Comparison of ENCODE assay signal across 7 mouse cellular contexts in genomic region chr7:30422560-30422959, GRCm38 (mm10). TPM values are rescaled to one million over a fixed set of nuclear protein-coding genes. Genes with fewer than 3 reads are reported as not detected.
A peak's percentile ranks its signal among the peaks of the same experiment; 100 is the strongest.
DNase-seq lines count a peak whose midpoint lies in the region; ATAC-seq lines count a peak whose summit lies in the region.

No protein-coding gene starts in this region.

- no peaks in the 10 kb centered on the region for H3K9me3 ChIP-seq in lung, embryonic 15.5 days
- no peaks in the 10 kb centered on the region for H3K9me3 ChIP-seq in embryonic facial prominence, embryonic 11.5 days (replicated peaks; ENCODE audit: control insufficient read depth, low read length)
- H3K9me3 ChIP-seq in neural tube, embryonic 13.5 days: no peaks in the 10 kb centered on the region

- WGBS in lung, embryonic 15.5 days: 9% methylated on average over 9 of the region's 9 CpGs
- WGBS in embryonic facial prominence, embryonic 11.5 days: 11% methylated on average over 9 of the region's 9 CpGs
- 19% methylated on average over 9 of the region's 9 CpGs for WGBS in neural tube, embryonic 13.5 days

- H3K4me2 ChIP-seq in lung, embryonic 15.5 days: peak overlapping the region; percentile 93
- peak overlapping the region; percentile 94 for H3K4me2 ChIP-seq in embryonic facial prominence, embryonic 11.5 days (ENCODE audit: low read depth, low read length)
- H3K4me2 ChIP-seq in neural tube, embryonic 13.5 days: peak overlapping the region; percentile 96

- no peaks in the 10 kb centered on the region; the same call in 1 of the 2 replicates for H3K27me3 ChIP-seq in lung, embryonic 15.5 days
- H3K27me3 ChIP-seq in embryonic facial prominence, embryonic 11.5 days (ENCODE audit: control insufficient read depth, insufficient read depth, low read length): peaks cover 3% of the 10 kb centered on the region; the same call in 1 of the 2 replicates
- H3K27me3 ChIP-seq in neural tube, embryonic 13.5 days: peaks cover 12% of the 10 kb centered on the region; the same call in 1 of the 2 replicates

- peak overlapping the region; percentile 39 for H3K27ac ChIP-seq in lung, embryonic 15.5 days
- H3K27ac ChIP-seq in embryonic facial prominence, embryonic 11.5 days (replicated peaks; ENCODE audit: low read depth, low read length): no peak overlapping the region
- peak overlapping the region; percentile 46 for H3K27ac ChIP-seq in neural tube, embryonic 13.5 days (replicated peaks)

- H3K4me3 ChIP-seq in lung, embryonic 15.5 days: peak overlapping the region; percentile 56
- H3K4me3 ChIP-seq in embryonic facial prominence, embryonic 11.5 days (ENCODE audit: low read depth, low read length): peak overlapping the region; percentile 51
- peak overlapping the region; percentile 61 for H3K4me3 ChIP-seq in neural tube, embryonic 13.5 days

- DNase-seq in lung, postnatal 10 days: no peak
- no peak for DNase-seq in embryonic facial prominence, embryonic 11.5 days (ENCODE audit: low spot score)
- DNase-seq in layer of hippocampus, adult 9-10 months (ENCODE audit: low spot score): no peak
- DNase-seq in testis, postnatal 14 days (ENCODE audit: low spot score): no peak

- peaks cover 4% of the 10 kb centered on the region; the same call in 1 of the 2 replicates for H3K36me3 ChIP-seq in lung, embryonic 15.5 days
- H3K36me3 ChIP-seq in embryonic facial prominence, embryonic 11.5 days (replicated peaks; ENCODE audit: control insufficient read depth, insufficient read depth, low read depth, low read length): no peaks in the 10 kb centered on the region
- peaks cover 19% of the 10 kb centered on the region for H3K36me3 ChIP-seq in neural tube, embryonic 13.5 days

- ATAC-seq in lung, embryonic 15.5 days (ENCODE audit: borderline replicate concordance, extremely low read depth, low FRiP score, low TSS enrichment): no peak; the same call in 1 of the 2 replicates
- 0 out of 2 replicates have a peak, but pooled peaks have one; percentile 21 for ATAC-seq in embryonic facial prominence, embryonic 11.5 days (replicated peaks; ENCODE audit: insufficient number of reproducible peaks, low FRiP score, low TSS enrichment, low read depth)
- peak; percentile 12 for ATAC-seq in inflammation-experienced regulatory T-cells, adult 6 months
- peak; percentile 61 for ATAC-seq in neural tube, embryonic 13.5 days (ENCODE audit: low read depth)

- peak overlapping the region; percentile 42 for H3K9ac ChIP-seq in lung, embryonic 15.5 days
- peak overlapping the region; percentile 54 for H3K9ac ChIP-seq in embryonic facial prominence, embryonic 11.5 days (replicated peaks; ENCODE audit: low read length)
- H3K9ac ChIP-seq in neural tube, embryonic 13.5 days: peak overlapping the region; percentile 76

- H3K4me1 ChIP-seq in lung, embryonic 15.5 days: peaks cover 13% of the 10 kb centered on the region; the same call in 1 of the 2 replicates
- peaks cover 3% of the 10 kb centered on the region; the same call in 1 of the 2 replicates for H3K4me1 ChIP-seq in embryonic facial prominence, embryonic 11.5 days (ENCODE audit: control insufficient read depth, insufficient read depth, low read length)
- H3K4me1 ChIP-seq in neural tube, embryonic 13.5 days (replicated peaks): peaks cover 26% of the 10 kb centered on the region

RNA-seq across cellular contexts. Expression of gene Nfkbid, which starts 1.0 kb away (rescaled TPM):
- polyA plus RNA-seq in lung, embryonic 15.5 days (2015; fragmentation: Nextera tagmentation; extraction: Ambion mirVana): 1.5 and 2.1 TPM in 2 replicates
- 1.6 TPM in 2 replicates for polyA plus RNA-seq in embryonic facial prominence, embryonic 11.5 days (2014; fragmentation: Nextera tagmentation; extraction: Ambion mirVana)
- polyA plus RNA-seq in inflammation-experienced regulatory T-cells, adult 6 months (2017; shearing (Covaris generic)): 10 to 100 TPM; 37.3 to 50.8 (median 41.1) TPM
- polyA plus RNA-seq in neural tube, embryonic 13.5 days (2015; fragmentation: Nextera tagmentation; extraction: Ambion mirVana): 1.9 and 2.8 TPM in 2 replicates

RNA-seq across cellular contexts. Expression of gene Hcst, which starts 2.9 kb away (rescaled TPM):
- polyA plus RNA-seq in lung, embryonic 15.5 days (2015; fragmentation: Nextera tagmentation; extraction: Ambion mirVana): 0.70 and 2.3 TPM in 2 replicates
- polyA plus RNA-seq in embryonic facial prominence, embryonic 11.5 days (2014; fragmentation: Nextera tagmentation; extraction: Ambion mirVana): 0.72 TPM in 1 of 2 replicates, not detected in the other
- polyA plus RNA-seq in inflammation-experienced regulatory T-cells, adult 6 months (2017; shearing (Covaris generic)): 100 to 1,000 TPM; 484 to 574 (median 552) TPM
- 1.0 TPM in 1 of 2 replicates, not detected in the other for polyA plus RNA-seq in neural tube, embryonic 13.5 days (2015; fragmentation: Nextera tagmentation; extraction: Ambion mirVana)

RNA-seq across cellular contexts. Expression of gene Tyrobp, which starts 9.0 kb away (rescaled TPM):
- polyA plus RNA-seq in lung, embryonic 15.5 days (2015; fragmentation: Nextera tagmentation; extraction: Ambion mirVana): 50.8 and 56.1 TPM in 2 replicates
- 16.9 and 17.9 TPM in 2 replicates for polyA plus RNA-seq in embryonic facial prominence, embryonic 11.5 days (2014; fragmentation: Nextera tagmentation; extraction: Ambion mirVana)
- polyA plus RNA-seq in inflammation-experienced regulatory T-cells, adult 6 months (2017; shearing (Covaris generic)): 10 to 100 TPM in 1 of 3 experiments, 1 to 10 TPM in 1, under 1 TPM in 1; 0.79 to 15.0 (median 2.2) TPM
- 35.3 and 40.8 TPM in 2 replicates for polyA plus RNA-seq in neural tube, embryonic 13.5 days (2015; fragmentation: Nextera tagmentation; extraction: Ambion mirVana)

RNA-seq across cellular contexts. Expression of gene Aplp1, which starts 22.8 kb away (rescaled TPM):
- polyA plus RNA-seq in lung, embryonic 15.5 days (2015; fragmentation: Nextera tagmentation; extraction: Ambion mirVana): 23.9 and 24.4 TPM in 2 replicates
- polyA plus RNA-seq in embryonic facial prominence, embryonic 11.5 days (2014; fragmentation: Nextera tagmentation; extraction: Ambion mirVana): 40.2 and 45.4 TPM in 2 replicates
- polyA plus RNA-seq in inflammation-experienced regulatory T-cells, adult 6 months (2017; shearing (Covaris generic)): 1 to 10 TPM; 6.0 to 7.4 (median 6.0) TPM
- 528 and 571 TPM in 2 replicates for polyA plus RNA-seq in neural tube, embryonic 13.5 days (2015; fragmentation: Nextera tagmentation; extraction: Ambion mirVana)

RNA-seq across cellular contexts. Expression of gene Kirrel2, which starts 34.9 kb away (rescaled TPM):
- polyA plus RNA-seq in lung, embryonic 15.5 days (2015; fragmentation: Nextera tagmentation; extraction: Ambion mirVana): not detected in 2 replicates
- 0.45 and 0.84 TPM in 2 replicates for polyA plus RNA-seq in embryonic facial prominence, embryonic 11.5 days (2014; fragmentation: Nextera tagmentation; extraction: Ambion mirVana)
- not detected for polyA plus RNA-seq in inflammation-experienced regulatory T-cells, adult 6 months (2017; shearing (Covaris generic))
- 3.3 and 3.9 TPM in 2 replicates for polyA plus RNA-seq in neural tube, embryonic 13.5 days (2015; fragmentation: Nextera tagmentation; extraction: Ambion mirVana)

Comparison
In these comparisons a context has a peak if more than half of its experiments do, and no peak if none do; other contexts are left out.
1. RNA of gene Nfkbid, which starts 1.0 kb away (polyA plus RNA-seq): 37.3 to 50.8 TPM in inflammation-experienced regulatory T-cells, adult 6 months; 1.9 to 2.8 TPM in neural tube, embryonic 13.5 days, 1.5 to 2.1 TPM in lung, embryonic 15.5 days and 1.6 TPM in embryonic facial prominence, embryonic 11.5 days; every median in the first group is over 10 times any median in the second.
2. RNA of gene Hcst, which starts 2.9 kb away (polyA plus RNA-seq): 484 to 574 TPM in inflammation-experienced regulatory T-cells, adult 6 months; 0.70 to 2.3 TPM in lung, embryonic 15.5 days, 1.0 TPM in neural tube, embryonic 13.5 days and 0.72 TPM in embryonic facial prominence, embryonic 11.5 days; every median in the first group is over 100 times any median in the second.
3. Peak in every context shown above with its lines, with median percentiles within 50 percentile points of each other: H3K4me2 ChIP-seq, H3K4me3 ChIP-seq and H3K9ac ChIP-seq.